Mouse (Mus musculus): ENCODE data around the gene Txn1. TPM values are rescaled to one million over a fixed set of nuclear protein-coding genes. Genes with fewer than 3 reads are reported as not detected.

The Txn1 gene
- polyA plus RNA-seq, 1 experiment from 2014 or later = 405 TPM

- Histone ChIP-seq H3K4me3 (no peak overlapping the region), H3K36me3 (replicated peaks) (no peaks in the 10 kb centered on the region), H3K4me1 (peaks cover 22% of the 10 kb centered on the region), H3K27me3 (replicated peaks; ENCODE audit: low read depth, poor library complexity, severe bottlenecking) (peaks cover 33% of the 10 kb centered on the region), H3K27ac (replicated peaks) (no peak overlapping the region), H3K9me3 (no peaks in the 10 kb centered on the region)
- 77% methylated on average over 10 of the region's 10 CpGs for WGBS
- no peak for DNase-seq (ENCODE audit: low spot score)
These were observed 41.7 kb downstream of the Txn1 start for GRCm38 (mm10) chr4:57914193-57915190.

GRCm38 (mm10) chr4:57913021-57913420 is 43.2 kb downstream of the Txn1 start:
- no peaks in the 10 kb centered on the region for H3K36me3 ChIP-seq (replicated peaks)
- peaks cover 19% of the 10 kb centered on the region for H3K4me1 ChIP-seq
- peaks cover 33% of the 10 kb centered on the region for H3K27me3 ChIP-seq (replicated peaks; ENCODE audit: low read depth, poor library complexity, severe bottlenecking)
- no peak overlapping the region for H3K4me3 ChIP-seq
- no peaks in the 10 kb centered on the region for H3K9me3 ChIP-seq
- H3K27ac ChIP-seq (replicated peaks) = no peak overlapping the region
- DNase-seq (ENCODE audit: low spot score) = no peak

GRCm38 (mm10) chr4:57908860-57909259 is 47.4 kb downstream of the Txn1 start:
- H3K27me3 ChIP-seq (replicated peaks; ENCODE audit: low read depth, poor library complexity, severe bottlenecking) = no peaks in the 10 kb centered on the region
- 78% methylated on average over 6 of the region's 6 CpGs for WGBS
- no peak for DNase-seq (ENCODE audit: low spot score)

GRCm38 (mm10) chr4:57906708-57907107 is 49.5 kb downstream of the Txn1 start:
- Histone ChIP-seq H3K9me3 (no peaks in the 10 kb centered on the region), H3K4me1 (peaks cover 12% of the 10 kb centered on the region; the same call in 1 of the 2 replicates), H3K27ac (replicated peaks) (no peak overlapping the region), H3K4me3 (no peak overlapping the region), H3K36me3 (replicated peaks) (no peaks in the 10 kb centered on the region), H3K27me3 (replicated peaks; ENCODE audit: low read depth, poor library complexity, severe bottlenecking) (no peaks in the 10 kb centered on the region)
- DNase-seq (ENCODE audit: low spot score) = no peak
- 39% methylated on average over 2 of the region's 2 CpGs for WGBS

More at GRCm38 (mm10) chr4:57908860-57909259, 47.4 kb downstream of the Txn1 start:
- H3K36me3 ChIP-seq (replicated peaks) = no peaks in the 10 kb centered on the region
- H3K4me3 ChIP-seq = no peak overlapping the region
- peaks cover 12% of the 10 kb centered on the region; the same call in 1 of the 2 replicates for H3K4me1 ChIP-seq
- no peak overlapping the region for H3K27ac ChIP-seq (replicated peaks)
- H3K9me3 ChIP-seq = no peaks in the 10 kb centered on the region

- 33% methylated on average over 9 of the region's 9 CpGs for WGBS
- Histone ChIP-seq H3K9me3 (no peaks in the 10 kb centered on the region), H3K4me1 (peaks cover 12% of the 10 kb centered on the region; the same call in 1 of the 2 replicates), H3K27ac (replicated peaks) (no peak overlapping the region), H3K4me3 (no peak overlapping the region), H3K36me3 (replicated peaks) (no peaks in the 10 kb centered on the region), H3K27me3 (replicated peaks; ENCODE audit: low read depth, poor library complexity, severe bottlenecking) (no peaks in the 10 kb centered on the region)
- no peak for DNase-seq (ENCODE audit: low spot score)
These were observed 51.6 kb downstream of the Txn1 start for GRCm38 (mm10) chr4:57904638-57905037.

GRCm38 (mm10) chr4:57904211-57904610 is 52.0 kb downstream of the Txn1 start:
- WGBS = 9% methylated on average over 5 of the region's 5 CpGs
- no peak overlapping the region for H3K4me3 ChIP-seq
- no peak overlapping the region for H3K27ac ChIP-seq (replicated peaks)
- H3K4me1 ChIP-seq = peaks cover 12% of the 10 kb centered on the region; the same call in 1 of the 2 replicates
- no peaks in the 10 kb centered on the region for H3K36me3 ChIP-seq (replicated peaks)
- H3K9me3 ChIP-seq = no peaks in the 10 kb centered on the region
- DNase-seq (ENCODE audit: low spot score) = peak; percentile 74
- no peaks in the 10 kb centered on the region for H3K27me3 ChIP-seq (replicated peaks; ENCODE audit: low read depth, poor library complexity, severe bottlenecking)

GRCm38 (mm10) chr4:57902619-57903018 is 53.6 kb downstream of the Txn1 start:
- H3K9me3 ChIP-seq = no peaks in the 10 kb centered on the region
- H3K4me3 ChIP-seq = no peak overlapping the region
- no peaks in the 10 kb centered on the region for H3K27me3 ChIP-seq (replicated peaks; ENCODE audit: low read depth, poor library complexity, severe bottlenecking)
- 0 out of 2 replicates have a peak, but pooled peaks cover under 1% of the 10 kb centered on the region for H3K36me3 ChIP-seq (replicated peaks)
- no peak for DNase-seq (ENCODE audit: low spot score)
- 87% methylated on average over 5 of the region's 5 CpGs for WGBS
- H3K27ac ChIP-seq (replicated peaks) = no peak overlapping the region
- H3K4me1 ChIP-seq = peaks cover 12% of the 10 kb centered on the region; the same call in 1 of the 2 replicates

GRCm38 (mm10) chr4:57901210-57901609 is 55.0 kb downstream of the Txn1 start:
- DNase-seq (ENCODE audit: low spot score) = peak; percentile 57
- 12% methylated on average over 4 of the region's 4 CpGs for WGBS
- H3K4me3 ChIP-seq = no peak overlapping the region
- H3K27me3 ChIP-seq (replicated peaks; ENCODE audit: low read depth, poor library complexity, severe bottlenecking) = no peaks in the 10 kb centered on the region
- H3K9me3 ChIP-seq = no peaks in the 10 kb centered on the region
- H3K27ac ChIP-seq (replicated peaks) = no peak overlapping the region
- peaks cover 8% of the 10 kb centered on the region; the same call in 1 of the 2 replicates for H3K36me3 ChIP-seq (replicated peaks)
- H3K4me1 ChIP-seq = peaks cover 16% of the 10 kb centered on the region

GRCm38 (mm10) chr4:57896631-57897030 is 59.6 kb downstream of the Txn1 start:
- H3K27me3 ChIP-seq (replicated peaks; ENCODE audit: low read depth, poor library complexity, severe bottlenecking) = no peaks in the 10 kb centered on the region
- H3K27ac ChIP-seq (replicated peaks) = no peak overlapping the region
- H3K4me1 ChIP-seq = peaks cover 33% of the 10 kb centered on the region
- DNase-seq (ENCODE audit: low spot score) = no peak
- no peak overlapping the region for H3K4me3 ChIP-seq
- H3K36me3 ChIP-seq (replicated peaks) = peaks cover 14% of the 10 kb centered on the region
- H3K9me3 ChIP-seq = no peaks in the 10 kb centered on the region
- 83% methylated on average over 3 of the region's 3 CpGs for WGBS

- no peaks in the 10 kb centered on the region for H3K27me3 ChIP-seq (replicated peaks; ENCODE audit: low read depth, poor library complexity, severe bottlenecking)
- no peak overlapping the region for H3K27ac ChIP-seq (replicated peaks)
- H3K36me3 ChIP-seq (replicated peaks) = peaks cover 14% of the 10 kb centered on the region
- peaks cover 40% of the 10 kb centered on the region for H3K4me1 ChIP-seq
- no peak overlapping the region for H3K4me3 ChIP-seq
- H3K9me3 ChIP-seq = no peaks in the 10 kb centered on the region
- no peak for DNase-seq (ENCODE audit: low spot score)
- 59% methylated on average over 6 of the region's 6 CpGs for WGBS
These were observed 60.3 kb downstream of the Txn1 start for GRCm38 (mm10) chr4:57895902-57896301.

- Histone ChIP-seq H3K36me3 (replicated peaks) (peaks cover 14% of the 10 kb centered on the region), H3K9me3 (no peaks in the 10 kb centered on the region), H3K4me1 (peaks cover 40% of the 10 kb centered on the region), H3K4me3 (no peak overlapping the region), H3K27me3 (replicated peaks; ENCODE audit: low read depth, poor library complexity, severe bottlenecking) (no peaks in the 10 kb centered on the region), H3K27ac (replicated peaks) (peak overlapping the region; percentile 46; the same call in 1 of the 2 replicates)
- no peak for DNase-seq (ENCODE audit: low spot score)
- 27% methylated on average over 5 of the region's 5 CpGs for WGBS
These were observed 61.1 kb downstream of the Txn1 start for GRCm38 (mm10) chr4:57895140-57895539.

Data from embryonic facial prominence, embryonic 10.5 days (tissue).